Mouse (Mus musculus) liver, embryonic 13.5 days (tissue): ENCODE results near the gene Sephs1. TPM values are rescaled to one million over a fixed set of nuclear protein-coding genes. Genes with fewer than 3 reads are reported as not detected.
"Not testable (repeated sequence)": the region's sequence is repeated elsewhere in the genome, so short reads cannot be mapped to it uniquely, and the experiment has no call there.

Source experiments
- ATAC-seq: fragments of 200-750 bp; cut with Nextera tagmentation; 2 replicates; pipeline ENCODE4 v1.8.0; 2017; ENCODE audit warnings: low read depth, mild to moderate bottlenecking, moderate number of reproducible peaks, moderate library complexity
- DNase-seq: peaks from one replicate; pipeline ENCODE4 v3.0.0; 2022
- H3K27ac ChIP-seq: fragments of 300-500 bp; sonication (generic); 2 replicates; pipeline ENCODE4 v1.5.1; 2015; ENCODE audit warnings: moderate library complexity, mild to moderate bottlenecking, inconsistent platforms
- H3K27me3 ChIP-seq: fragments of 300-500 bp; sonication (generic); 2 replicates; pipeline ENCODE4 v1.6.1; 2015; ENCODE audit warnings: mild to moderate bottlenecking, inconsistent platforms
- H3K36me3 ChIP-seq: fragments of 300-500 bp; sonication (generic); 2 replicates; pipeline ENCODE4 v1.6.1; 2015; ENCODE audit warnings: mild to moderate bottlenecking, inconsistent platforms
- H3K4me1 ChIP-seq: fragments of 300-500 bp; sonication (generic); replicated peaks from 2 replicates; pipeline ENCODE4 v1.6.1; 2015; ENCODE audit warnings: inconsistent platforms
- H3K4me2 ChIP-seq: fragments of 300-500 bp; sonication (generic); 2 replicates; pipeline ENCODE4 v1.6.1; 2015; ENCODE audit warnings: inconsistent platforms, mild to moderate bottlenecking, moderate library complexity
- H3K4me3 ChIP-seq: fragments of 300-500 bp; sonication (generic); replicated peaks from 2 replicates; pipeline ENCODE4 v1.5.1; 2015; ENCODE audit warnings: mild to moderate bottlenecking, inconsistent platforms
- H3K9ac ChIP-seq: fragments of 300-500 bp; sonication (generic); 2 replicates; pipeline ENCODE4 v1.6.1; 2015; ENCODE audit warnings: mild to moderate bottlenecking, inconsistent platforms
- H3K9me3 ChIP-seq: fragments of 300-500 bp; sonication (generic); replicated peaks from 2 replicates; pipeline ENCODE4 v1.6.1; 2016; ENCODE audit warnings: inconsistent platforms
- WGBS: fragments of 180-500 bp; shearing (Covaris S2); methylation state at CpG from one replicate; pipeline ENCODE4 v1.1.7; 2015; ENCODE audit not compliant: insufficient replicate concordance; 5-methylcytosine and 5-hydroxymethylcytosine counted together
- polyA plus RNA-seq: library from polyadenylated mRNA; unstranded; fragments of >200 nt; fragmentation: Nextera tagmentation; extraction: Ambion mirVana; gene quantifications from 2 replicates; pipeline ENCODE4 v1.2.1, GENCODE M21; 2015

Sephs1 gene
- polyA plus RNA-seq, 1 experiment from 2014 or later, result 33.2 TPM

DNA sequence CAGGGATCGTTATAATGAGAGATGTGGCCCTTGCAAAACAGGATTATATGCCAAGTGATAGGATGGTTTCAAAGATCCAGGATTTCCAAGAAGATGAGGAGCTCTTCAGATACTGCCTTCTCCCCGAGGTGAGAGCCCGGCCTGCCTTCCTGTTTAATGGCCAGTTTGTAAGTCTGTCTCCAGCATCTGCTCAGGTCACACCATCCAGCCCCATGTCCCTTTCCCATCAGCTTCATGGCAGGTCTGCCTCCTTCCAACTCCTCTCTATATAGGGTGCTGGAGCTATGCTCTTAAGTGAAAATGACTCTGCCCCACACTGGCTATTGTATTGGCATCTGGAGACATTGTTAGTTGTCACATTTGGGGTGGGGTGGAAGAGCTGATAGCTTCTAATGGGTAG is 46.0 kb downstream of the Sephs1 start:
- peaks cover 21% of the 10 kb centered on the region; the same call in 1 of the 2 replicates for H3K36me3 ChIP-seq
- H3K4me1 ChIP-seq, result no peaks in the 10 kb centered on the region
- H3K9ac ChIP-seq, result no peak overlapping the region
- no peak overlapping the region for H3K4me3 ChIP-seq
- H3K4me2 ChIP-seq, result no peak overlapping the region
- ATAC-seq (no peak), DNase-seq (no peak)
- no peaks in the 10 kb centered on the region for H3K9me3 ChIP-seq
- no peak overlapping the region for H3K27ac ChIP-seq
- 59% methylated on average over 3 of the region's 3 CpGs for WGBS
- no peaks in the 10 kb centered on the region for H3K27me3 ChIP-seq

DNA sequence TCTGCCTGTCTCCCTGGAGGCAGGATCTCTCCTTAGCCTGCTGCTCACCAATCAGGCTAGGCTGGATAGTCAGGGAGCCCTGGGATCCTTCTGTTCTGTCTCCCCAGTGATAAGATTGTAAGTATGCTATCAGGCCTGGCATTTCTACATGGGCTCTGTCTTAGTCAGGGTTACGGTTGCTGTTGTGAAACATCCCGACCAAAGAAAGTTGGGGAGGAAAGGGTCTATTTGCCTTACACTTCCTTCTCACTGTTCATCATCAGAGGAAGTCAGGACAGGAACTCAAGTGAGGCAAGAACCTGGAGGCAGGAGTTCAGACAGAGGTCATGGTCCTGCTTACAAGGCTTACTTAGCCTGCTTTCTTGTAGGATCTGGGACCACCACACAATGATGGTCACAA is 47.9 kb downstream of the Sephs1 start:
- Histone ChIP-seq H3K4me1 (no peaks in the 10 kb centered on the region), H3K36me3 (peaks cover 24% of the 10 kb centered on the region; the same call in 1 of the 2 replicates), H3K27me3 (no peaks in the 10 kb centered on the region), H3K4me2 (no peak overlapping the region), H3K4me3 (no peak overlapping the region), H3K9ac (no peak overlapping the region), H3K27ac (no peak overlapping the region), H3K9me3 (no peaks in the 10 kb centered on the region)
- DNase-seq (no peak), ATAC-seq (no peak)
- WGBS, result 46% methylated on average over 2 of the region's 2 CpGs

DNA sequence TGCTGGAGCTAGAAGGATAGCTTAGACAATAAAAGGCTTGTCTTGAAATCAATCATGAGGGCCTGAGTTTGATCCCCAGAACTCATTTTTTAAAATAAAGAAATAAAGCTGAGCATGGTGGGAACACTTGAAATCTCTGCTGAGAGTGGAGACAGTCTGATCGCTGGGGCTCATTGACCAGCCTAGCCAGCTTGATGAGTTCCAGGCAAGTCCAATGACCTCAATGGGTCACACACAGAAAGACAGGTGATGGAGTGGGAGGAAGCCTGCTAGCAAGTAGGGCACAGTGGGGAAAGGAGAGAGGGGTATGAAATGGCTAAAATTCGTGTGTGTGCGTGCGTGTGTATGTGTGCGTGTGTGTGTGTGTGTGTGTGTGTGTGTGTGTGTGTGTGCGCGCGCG is 53.2 kb downstream of the Sephs1 start:
- Histone ChIP-seq H3K4me1 (no peaks in the 10 kb centered on the region), H3K27ac (no peak overlapping the region), H3K27me3 (no peaks in the 10 kb centered on the region), H3K4me3 (no peak overlapping the region), H3K9ac (no peak overlapping the region), H3K36me3 (peaks cover 21% of the 10 kb centered on the region; the same call in 1 of the 2 replicates), H3K4me2 (no peak overlapping the region), H3K9me3 (no peaks in the 10 kb centered on the region)
- WGBS, result 90% methylated on average over 9 of the region's 9 CpGs
- ATAC-seq (no peak), DNase-seq (no peak)

GRCm38 (mm10) chr2:4937931-4938330 is 56.6 kb downstream of the Sephs1 start:
- H3K4me1 ChIP-seq, result no peaks in the 10 kb centered on the region
- no peak for DNase-seq
- no peak overlapping the region for H3K9ac ChIP-seq
- H3K27ac ChIP-seq, result no peak overlapping the region
- H3K4me3 ChIP-seq, result no peak overlapping the region
- 71% methylated on average over 7 of the region's 7 CpGs for WGBS
- ATAC-seq, result no peak
- peaks cover 22% of the 10 kb centered on the region for H3K36me3 ChIP-seq
- no peaks in the 10 kb centered on the region for H3K9me3 ChIP-seq
- no peak overlapping the region for H3K4me2 ChIP-seq
- H3K27me3 ChIP-seq, result no peaks in the 10 kb centered on the region

DNA sequence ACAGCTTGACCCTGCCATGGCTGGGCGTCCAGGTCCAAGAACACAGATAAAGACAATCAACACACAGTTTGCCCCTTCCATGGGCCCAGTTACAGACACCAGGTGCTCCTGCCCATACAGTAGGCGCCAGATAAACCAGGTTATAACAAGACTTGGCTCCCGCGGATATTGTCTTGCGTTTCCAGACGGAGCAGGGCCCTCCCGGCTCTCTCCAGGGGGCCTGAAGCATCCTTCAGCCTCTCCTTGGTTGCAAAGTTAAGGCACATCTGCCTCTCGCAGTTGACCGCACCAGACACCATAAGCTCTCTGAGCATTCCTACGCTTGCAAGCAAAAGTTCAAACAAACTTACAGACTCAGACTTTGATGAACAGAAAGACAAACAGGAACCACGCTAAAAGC is 59.5 kb downstream of the Sephs1 start:
- H3K4me1 ChIP-seq, result no peaks in the 10 kb centered on the region

DNA sequence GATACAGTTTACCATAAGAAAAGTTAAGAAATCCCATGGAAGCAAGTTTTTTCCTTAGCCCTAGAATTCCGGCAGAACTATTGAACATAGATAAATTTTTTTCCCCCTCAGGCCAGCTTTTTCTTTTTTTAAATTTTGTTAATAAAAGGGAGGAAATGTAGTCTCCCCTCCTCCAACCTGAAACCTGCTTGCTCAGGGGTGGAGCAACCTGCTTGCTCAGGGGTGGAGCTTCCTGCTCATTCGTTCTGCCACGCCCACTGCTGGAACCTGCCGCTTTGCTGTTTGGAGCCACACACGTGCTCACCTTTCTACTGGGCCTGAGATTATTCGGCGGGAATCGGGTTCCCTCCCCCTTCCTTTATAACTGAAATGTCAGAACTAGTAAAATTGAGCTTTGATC is 68.3 kb downstream of the Sephs1 start:
- H3K9ac ChIP-seq, H3K9me3 ChIP-seq, H3K4me1 ChIP-seq, H3K27me3 ChIP-seq, DNase-seq, H3K4me2 ChIP-seq, H3K36me3 ChIP-seq, H3K4me3 ChIP-seq, ATAC-seq, H3K27ac ChIP-seq: not testable (repeated sequence)
- WGBS, result 49% methylated on average over 4 of the region's 8 CpGs

More for the DNA sequence above, 59.5 kb downstream of the Sephs1 start:
- DNase-seq, result no peak
- Histone ChIP-seq H3K36me3 (peaks cover 20% of the 10 kb centered on the region), H3K4me2 (no peak overlapping the region), H3K9me3 (no peaks in the 10 kb centered on the region), H3K4me3 (no peak overlapping the region), H3K9ac (no peak overlapping the region), H3K27me3 (no peaks in the 10 kb centered on the region), H3K27ac (no peak overlapping the region)
- WGBS, result 77% methylated on average over 11 of the region's 11 CpGs
- no peak for ATAC-seq

- Histone ChIP-seq H3K27ac (no peak overlapping the region), H3K4me3 (no peak overlapping the region), H3K4me2 (no peak overlapping the region), H3K4me1 (no peaks in the 10 kb centered on the region), H3K9ac (no peak overlapping the region), H3K27me3 (no peaks in the 10 kb centered on the region), H3K9me3 (no peaks in the 10 kb centered on the region), H3K36me3 (no peaks in the 10 kb centered on the region)
- DNase-seq (no peak), ATAC-seq (no peak)
- 89% methylated on average over 2 of the region's 2 CpGs for WGBS
Measured at GRCm38 (mm10) chr2:4950986-4951385, 69.6 kb downstream of the Sephs1 start.

GRCm38 (mm10) chr2:4954216-4954760 is 72.9 kb downstream of the Sephs1 start:
- H3K27ac ChIP-seq, result no peak overlapping the region
- no peak overlapping the region for H3K4me3 ChIP-seq
- no peaks in the 10 kb centered on the region for H3K36me3 ChIP-seq
- ATAC-seq, result no peak
- WGBS, result 74% methylated on average over 6 of the region's 6 CpGs
- no peaks in the 10 kb centered on the region for H3K9me3 ChIP-seq
- DNase-seq, result no peak
- no peaks in the 10 kb centered on the region for H3K4me1 ChIP-seq
- H3K9ac ChIP-seq, result no peak overlapping the region
- no peaks in the 10 kb centered on the region for H3K27me3 ChIP-seq
- H3K4me2 ChIP-seq, result no peak overlapping the region

GRCm38 (mm10) chr2:4958039-4958438 is 76.7 kb downstream of the Sephs1 start:
- Histone ChIP-seq H3K27ac (no peak overlapping the region), H3K9ac (no peak overlapping the region), H3K4me3 (no peak overlapping the region), H3K36me3 (no peaks in the 10 kb centered on the region), H3K4me1 (no peaks in the 10 kb centered on the region), H3K27me3 (no peaks in the 10 kb centered on the region), H3K4me2 (no peak overlapping the region), H3K9me3 (no peaks in the 10 kb centered on the region)
- no peak for DNase-seq
- ATAC-seq, result no peak
- 79% methylated on average over 12 of the region's 12 CpGs for WGBS

Other genes with a start within 250 kb of the Sephs1 start
- 27.3 and 34.2 TPM in 2 replicates for gene Prpf18, start 229.5 kb upstream of the Sephs1 start, polyA plus RNA-seq
- gene Bend7, start 163.7 kb upstream of the Sephs1 start, polyA plus RNA-seq, result 1.1 and 1.4 TPM in 2 replicates
- 47.6 and 61.5 TPM in 2 replicates for gene Phyh, start 37.5 kb downstream of the Sephs1 start, polyA plus RNA-seq
- not detected in 2 replicates for gene Ucma, start 94.6 kb downstream of the Sephs1 start, polyA plus RNA-seq
- 39.3 and 47.0 TPM in 2 replicates for gene Mcm10, start 131.2 kb downstream of the Sephs1 start, polyA plus RNA-seq
- 15.2 and 18.4 TPM in 2 replicates for gene Optn, start 182.5 kb downstream of the Sephs1 start, polyA plus RNA-seq